Mouse (Mus musculus): ENCODE data around the gene Msi2.

DNA sequence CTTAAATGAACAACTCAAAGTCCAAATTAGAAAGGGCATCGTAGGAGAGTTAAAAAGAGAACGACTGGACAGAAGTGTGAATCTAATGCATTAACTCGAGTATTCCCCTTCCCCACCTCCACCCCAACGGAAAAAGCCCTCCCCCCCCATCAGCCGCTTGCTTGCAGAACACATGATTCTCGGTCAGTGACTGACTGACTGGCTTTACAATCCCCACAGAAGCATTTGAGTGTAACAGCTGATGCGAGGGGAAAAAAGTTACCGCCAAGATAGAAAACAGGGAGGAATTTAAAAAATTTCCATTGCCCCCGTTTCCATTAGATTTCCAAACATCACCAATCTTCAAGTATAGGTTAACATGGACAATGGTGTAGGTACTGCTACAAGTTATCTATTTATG, 4.8 kb downstream of the Msi2 start:
- no peak for TF ChIP-seq GATA1 (IDR thresholded peaks at IDR 0.05; ENCODE audit: borderline replicate concordance, low read length)
- no peak for TF ChIP-seq FLI1 (IDR thresholded peaks at IDR 0.05; ENCODE audit: low read length)
